Mouse (Mus musculus) embryonic fibroblast, embryonic 13.5 days (primary cell): ENCODE results near the gene Cd5l.

Experiments used
- CTCF ChIP-seq: IDR thresholded peaks from 2 replicates; pipeline ENCODE4 v1.5.1; 2011; ENCODE audit warnings: mild to moderate bottlenecking, control low read depth, low read length, moderate library complexity, borderline replicate concordance; ENCODE audit not compliant: insufficient read depth
- POLR2A ChIP-seq: IDR thresholded peaks from 2 replicates; pipeline ENCODE4 v1.6.1; 2011; ENCODE audit warnings: low read depth, mild to moderate bottlenecking, control low read depth, low read length, moderate library complexity

DNA sequence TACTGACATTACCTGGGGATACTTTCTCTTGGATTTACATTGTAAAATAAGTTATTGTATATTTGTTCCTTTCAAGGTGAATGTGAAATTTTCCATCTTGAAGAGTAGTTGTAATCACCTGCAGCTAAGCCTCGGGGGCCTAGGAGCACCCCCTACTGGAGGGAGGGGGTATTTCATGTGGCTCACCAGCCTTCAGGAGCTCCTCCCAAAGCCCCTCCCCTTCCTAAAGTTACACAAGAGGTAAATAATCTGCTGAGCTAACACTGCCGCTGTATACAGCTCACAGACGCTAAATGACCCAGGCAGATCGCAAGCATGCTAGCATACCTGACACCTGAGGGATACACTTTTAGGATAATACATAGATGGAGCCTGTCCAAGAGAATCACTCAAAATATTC lies 50.5 kb downstream of the Cd5l start:
- no peak for TF ChIP-seq POLR2A
- TF ChIP-seq CTCF: no peak
